Mouse (Mus musculus) stomach, postnatal 0 days (tissue): Measurements from ENCODE around the gene Inhbe.
A peak's percentile ranks its signal among the peaks of the same experiment; 100 is the strongest.

Source experiments
- CTCF ChIP-seq: IDR thresholded peaks from 2 replicates; pipeline ENCODE4 v1.5.1; 2016; ENCODE audit warnings: antibody characterized with exemption, low read depth, mild to moderate bottlenecking, moderate library complexity
- EP300 ChIP-seq: optimal IDR thresholded peaks from 2 replicates; pipeline ENCODE3; 2016; ENCODE audit warnings: antibody characterized with exemption

DNA sequence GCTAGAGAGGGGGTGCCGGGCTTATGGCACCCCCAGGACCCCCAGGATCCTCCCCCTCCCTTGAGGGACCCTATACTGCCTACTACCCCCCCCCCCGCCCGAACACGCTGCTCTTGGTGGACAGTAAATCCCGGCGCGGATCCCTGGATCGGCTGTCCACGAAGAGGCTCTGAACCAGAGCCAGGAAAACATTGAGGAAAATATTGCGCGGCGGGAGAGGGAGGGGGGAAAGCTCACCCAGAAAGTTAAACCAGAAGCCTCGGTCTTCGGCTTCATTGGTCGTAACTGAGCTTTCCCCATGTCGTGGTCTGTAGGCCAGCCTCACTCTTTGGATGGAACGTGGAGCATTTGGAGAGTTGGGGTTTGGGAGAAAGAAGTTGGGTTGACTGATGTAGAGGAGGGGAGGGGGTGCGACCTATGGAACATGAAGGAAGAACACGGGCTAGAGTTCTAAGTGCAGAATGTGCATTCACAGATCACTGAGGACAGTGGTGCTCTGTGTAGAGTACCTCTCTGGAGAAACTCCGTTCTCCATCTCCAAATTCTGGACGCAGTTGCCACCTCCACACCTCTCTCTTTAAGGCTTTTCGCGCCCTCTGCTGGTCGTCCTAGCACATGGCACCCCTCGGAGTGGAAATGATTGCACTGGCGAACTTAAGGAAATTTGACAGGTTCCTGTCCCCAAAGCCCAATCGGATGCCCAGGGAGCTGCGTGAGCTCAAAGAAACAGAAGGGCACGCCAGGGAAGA is 12.1 kb downstream of the Inhbe start, which contains the start of gene Gli1:
- peak; percentile 96 for TF ChIP-seq CTCF
- no peak for TF ChIP-seq EP300
